Comparison of ENCODE assay signal across 9 mouse cellular contexts in the genomic region with DNA sequence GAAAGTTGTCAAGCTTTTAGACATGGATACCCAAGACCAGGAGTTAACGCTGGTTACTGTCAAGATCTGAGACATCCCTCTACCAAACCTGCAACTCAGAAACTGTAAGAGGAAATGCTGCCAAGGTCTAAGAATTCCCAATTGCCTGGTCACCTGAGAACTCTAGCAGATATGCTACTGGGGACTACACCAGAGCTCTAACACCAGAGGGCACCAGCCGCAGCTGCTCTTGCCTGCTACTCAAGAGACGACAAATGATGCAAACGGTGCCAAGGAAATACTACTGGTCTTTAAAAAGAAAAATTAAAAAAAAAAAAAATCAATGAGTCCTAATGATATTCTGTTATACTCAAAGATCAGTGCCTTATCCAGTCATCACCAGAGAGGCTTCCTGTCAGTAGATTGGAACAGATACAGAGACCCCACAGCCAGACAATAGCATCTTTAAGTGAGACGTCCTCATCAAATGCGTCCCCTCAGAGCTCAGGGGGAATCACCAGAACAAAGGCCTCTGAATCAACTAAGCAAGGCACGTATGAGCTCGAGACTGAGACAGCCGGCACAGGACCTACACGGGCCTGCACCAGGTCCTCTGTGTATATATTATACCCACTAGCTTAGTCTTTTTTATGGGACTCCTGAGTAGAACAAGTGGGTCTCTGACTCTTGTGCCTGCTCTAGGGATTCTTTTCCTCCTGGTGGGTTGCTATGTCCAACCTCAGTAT. TPM values are rescaled to one million over a fixed set of nuclear protein-coding genes. Genes with fewer than 3 reads are reported as not detected.
DNase-seq lines count a peak whose midpoint lies in the region; ATAC-seq and TF ChIP-seq lines count a peak whose summit lies in the region.
"Had no signal": no experiment of that assay in that cellular context is flagged by ENCODE, and none has a peak within 500 bp of the region (broad histone marks: within the 10 kb centered on the region; RNA-seq: fewer than 3 reads in every experiment).

No protein-coding gene starts in this region.

- H3K9ac ChIP-seq in liver, adult 2 months (ENCODE audit: low read depth, low read length), result no peak overlapping the region
- no peak overlapping the region for H3K9ac ChIP-seq in liver, embryonic 11.5 days (ENCODE audit: low read depth, low read length)
- no peak overlapping the region for H3K9ac ChIP-seq in hindbrain, postnatal 0 days (replicated peaks; ENCODE audit: low read length)

- H3K4me2 ChIP-seq in liver, embryonic 11.5 days, result no peak overlapping the region
- H3K4me2 ChIP-seq in hindbrain, postnatal 0 days (ENCODE audit: low read depth, low read length), result no peak overlapping the region

- no peaks in the 10 kb centered on the region for H3K27me3 ChIP-seq in liver, adult 2 months (ENCODE audit: control insufficient read depth, insufficient read depth, low read length)
- no peaks in the 10 kb centered on the region for H3K27me3 ChIP-seq in liver, embryonic 11.5 days (replicated peaks; ENCODE audit: control insufficient read depth, insufficient read depth, low read length)
- no peaks in the 10 kb centered on the region for H3K27me3 ChIP-seq in hindbrain, postnatal 0 days (ENCODE audit: insufficient read depth, low read length)
- H3K27me3 ChIP-seq: megakaryocyte, embryonic 14.5 days had no signal

- no peak for TF ChIP-seq POLR2A in liver, adult 2 months (IDR thresholded peaks at IDR 0.05; ENCODE audit: extremely low read depth, insufficient read depth, low read length)

- TF ChIP-seq CTCF in liver, adult 2 months (IDR thresholded peaks at IDR 0.05; ENCODE audit: low read depth, low read length), result peak; percentile 71
- peak; percentile 56 for TF ChIP-seq CTCF in hindbrain, postnatal 0 days (IDR thresholded peaks at IDR 0.05; ENCODE audit: low read depth)

- 69% methylated on average over 10 of the region's 10 CpGs for WGBS in liver, adult 2 months
- WGBS in liver, embryonic 11.5 days, result 75% methylated on average over 10 of the region's 10 CpGs
- 34% methylated on average over 10 of the region's 10 CpGs for WGBS in hindbrain, postnatal 0 days

- H3K79me2 ChIP-seq in liver, adult 2 months (ENCODE audit: control insufficient read depth, insufficient read depth, low read length), result no peaks in the 10 kb centered on the region

- DNase-seq in cerebellum, postnatal 14 days, result peak; percentile 61 to 65
- no peak for DNase-seq in cerebellum, postnatal 4 days (ENCODE audit: low spot score in 2 of 2)
- peak; percentile 62 for DNase-seq in liver, adult 2 months (ENCODE audit: extremely low read depth, low read depth, low spot score)
- no peak for DNase-seq in liver, embryonic 11.5 days (ENCODE audit: low spot score)
- peak; percentile 72 for DNase-seq in NIH3T3 (ENCODE audit: low read depth)
- DNase-seq in hindbrain, postnatal 0 days (ENCODE audit: low spot score), result peak; percentile 69
- peak; percentile 45 for DNase-seq in right cerebral cortex, postnatal 14 days

- peaks cover 42% of the 10 kb centered on the region for H3K36me3 ChIP-seq in liver, adult 2 months (ENCODE audit: control insufficient read depth, insufficient read depth, low read length)
- H3K36me3 ChIP-seq in liver, embryonic 11.5 days (ENCODE audit: control insufficient read depth, insufficient read depth, low read length), result peaks cover 26% of the 10 kb centered on the region
- peaks cover 36% of the 10 kb centered on the region for H3K36me3 ChIP-seq in hindbrain, postnatal 0 days (ENCODE audit: insufficient read depth, low read length)

- H3K9me3 ChIP-seq in liver, embryonic 11.5 days (ENCODE audit: control insufficient read depth, low read length), result no peaks in the 10 kb centered on the region
- no peaks in the 10 kb centered on the region for H3K9me3 ChIP-seq in hindbrain, postnatal 0 days (ENCODE audit: low read length)
- H3K9me3 ChIP-seq: megakaryocyte, embryonic 14.5 days had no signal

- H3K27ac ChIP-seq in liver, adult 2 months (replicated peaks; ENCODE audit: insufficient read depth, low read depth, low read length), result no peak overlapping the region
- no peak overlapping the region for H3K27ac ChIP-seq in liver, embryonic 11.5 days (ENCODE audit: low read depth, low read length)
- H3K27ac ChIP-seq in hindbrain, postnatal 0 days, result no peak overlapping the region

- no peak for ATAC-seq in liver, embryonic 11.5 days (replicated peaks; ENCODE audit: low FRiP score)
- no peak for ATAC-seq in hindbrain, postnatal 0 days
- no peak for ATAC-seq in megakaryocyte, adult 5-6 weeks (ENCODE audit: poor library complexity, severe bottlenecking)

- H3K4me3 ChIP-seq in liver, adult 2 months (ENCODE audit: insufficient read depth, low read depth, low read length), result no peak overlapping the region
- no peak overlapping the region for H3K4me3 ChIP-seq in liver, embryonic 11.5 days (ENCODE audit: low read depth, low read length)
- H3K4me3 ChIP-seq in hindbrain, postnatal 0 days (ENCODE audit: low read length), result no peak overlapping the region
- H3K4me3 ChIP-seq: megakaryocyte, embryonic 14.5 days had no signal

- H3K4me1 ChIP-seq in liver, adult 2 months (ENCODE audit: control insufficient read depth, insufficient read depth, low read length), result no peaks in the 10 kb centered on the region
- H3K4me1 ChIP-seq in liver, embryonic 11.5 days (replicated peaks; ENCODE audit: control insufficient read depth, insufficient read depth, low read length), result no peaks in the 10 kb centered on the region
- no peaks in the 10 kb centered on the region for H3K4me1 ChIP-seq in hindbrain, postnatal 0 days (ENCODE audit: insufficient read depth, low read length)

RNA-seq across cellular contexts. Expression of gene Pdia4, which starts 19.0 kb away (rescaled TPM):
- total RNA-seq in liver, adult 2 months (2014; rRNA removed), result 244 and 280 TPM in 2 replicates
- polyA plus RNA-seq in liver, adult 2 months (2012; rRNA removed), result 69.4 and 76.6 TPM in 2 replicates
- 233 and 252 TPM in 2 replicates for polyA plus RNA-seq in liver, embryonic 11.5 days (2014; fragmentation: Nextera tagmentation; extraction: Ambion mirVana)
- 75.0 and 100 TPM in 2 replicates for total RNA-seq in hindbrain, postnatal 0 days (2014; rRNA removed)
- 90.0 and 93.4 TPM in 2 replicates for polyA plus RNA-seq in hindbrain, postnatal 0 days (2015; fragmentation: Nextera tagmentation; extraction: Ambion mirVana)
- total RNA-seq in megakaryocyte, adult 5-6 weeks (2015), result 50.6 and 54.3 TPM in 2 replicates
- 166 TPM in 2 replicates for total RNA-seq in megakaryocyte, adult 5-6 weeks (2017)

RNA-seq across cellular contexts. Expression of gene Zfp786, which starts 36.4 kb away (rescaled TPM):
- 0.07 and 0.28 TPM in 2 replicates for total RNA-seq in liver, adult 2 months (2014; rRNA removed)
- polyA plus RNA-seq in liver, adult 2 months (2012; rRNA removed), result 0.12 and 0.27 TPM in 2 replicates
- polyA plus RNA-seq in liver, embryonic 11.5 days (2014; fragmentation: Nextera tagmentation; extraction: Ambion mirVana), result 0.90 and 1.3 TPM in 2 replicates
- 16.6 and 17.7 TPM in 2 replicates for total RNA-seq in hindbrain, postnatal 0 days (2014; rRNA removed)
- 6.3 and 6.6 TPM in 2 replicates for polyA plus RNA-seq in hindbrain, postnatal 0 days (2015; fragmentation: Nextera tagmentation; extraction: Ambion mirVana)
- total RNA-seq in megakaryocyte, adult 5-6 weeks (2015), result 0.05 TPM in 1 of 2 replicates, not detected in the other
- not detected in 2 replicates for total RNA-seq in megakaryocyte, adult 5-6 weeks (2017)

RNA-seq across cellular contexts. Expression of gene Zfp398, which starts 41.2 kb away (rescaled TPM):
- 4.0 and 4.6 TPM in 2 replicates for total RNA-seq in liver, adult 2 months (2014; rRNA removed)
- polyA plus RNA-seq in liver, adult 2 months (2012; rRNA removed), result 3.3 and 4.5 TPM in 2 replicates
- 5.6 and 5.8 TPM in 2 replicates for polyA plus RNA-seq in liver, embryonic 11.5 days (2014; fragmentation: Nextera tagmentation; extraction: Ambion mirVana)
- 24.2 and 25.1 TPM in 2 replicates for total RNA-seq in hindbrain, postnatal 0 days (2014; rRNA removed)
- 12.6 and 13.0 TPM in 2 replicates for polyA plus RNA-seq in hindbrain, postnatal 0 days (2015; fragmentation: Nextera tagmentation; extraction: Ambion mirVana)
- total RNA-seq in megakaryocyte, adult 5-6 weeks (2015), result 10.1 and 10.4 TPM in 2 replicates
- total RNA-seq in megakaryocyte, adult 5-6 weeks (2017), result 10.5 and 15.6 TPM in 2 replicates

Comparison
In these comparisons a context has a peak if more than half of its experiments do, and no peak if none do; other contexts are left out.
1. DNase-seq: peak in cerebellum, postnatal 14 days (2 of 2), liver, adult 2 months (single experiment), NIH3T3 (single experiment), hindbrain, postnatal 0 days (single experiment) and right cerebral cortex, postnatal 14 days (single experiment); none in cerebellum, postnatal 4 days (0 of 2) and liver, embryonic 11.5 days (single experiment).
2. RNA of gene Zfp786, which starts 36.4 kb away (total RNA-seq): 16.6 to 17.7 TPM in hindbrain, postnatal 0 days; 0.07 to 0.28 TPM in liver, adult 2 months and 0.05 TPM in megakaryocyte, adult 5-6 weeks; every median in the first group is over 10 times any median in the second.